9 mouse cellular contexts compared by ENCODE assay signal in the genomic region with DNA sequence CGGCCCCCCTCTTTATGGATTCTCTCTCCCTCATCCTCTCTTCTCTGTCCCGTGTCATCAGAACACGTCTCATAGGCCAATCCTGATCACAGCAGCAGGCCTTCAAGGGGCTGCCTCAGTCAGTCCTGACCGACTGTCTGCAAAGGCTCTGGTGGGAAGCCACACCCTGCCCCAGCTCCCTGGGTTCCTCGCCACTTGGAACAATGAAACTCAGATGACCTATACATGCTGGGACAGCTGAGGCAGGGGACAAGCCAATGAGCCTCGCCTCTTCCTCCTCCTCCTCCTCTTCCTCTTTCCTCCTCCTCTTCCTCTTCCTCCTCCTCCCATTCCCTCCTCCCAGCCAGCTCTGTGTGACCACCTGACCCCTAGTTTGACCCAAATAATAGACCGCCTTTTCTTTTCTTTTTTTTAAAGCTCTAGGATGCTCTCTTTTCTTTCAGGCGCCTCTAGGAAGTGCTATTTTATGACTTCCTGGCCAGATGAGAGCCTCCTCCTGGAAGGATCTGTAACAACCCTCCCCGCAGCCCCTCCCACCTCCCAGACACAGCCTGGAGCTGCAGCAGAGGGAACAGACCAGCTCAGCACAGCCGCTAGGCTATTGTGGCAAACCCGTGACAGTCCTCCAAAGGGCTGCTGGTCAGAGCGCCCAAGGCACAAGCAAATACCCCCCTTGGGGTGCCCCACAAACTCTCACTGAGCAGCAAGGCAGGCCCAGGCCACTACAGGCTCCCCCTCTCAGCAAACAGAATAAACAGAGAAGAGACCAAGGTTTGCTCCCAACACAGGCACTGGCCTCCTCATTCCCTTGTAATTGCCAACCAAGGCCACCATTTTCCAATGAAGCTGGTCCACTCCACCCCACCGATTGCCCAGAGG. TPM values are rescaled to one million over a fixed set of nuclear protein-coding genes. Genes with fewer than 3 reads are reported as not detected.
DNase-seq lines count a peak whose midpoint lies in the region; ATAC-seq lines count a peak whose summit lies in the region.
"Had no signal": no experiment of that assay in that cellular context is flagged by ENCODE, and none has a peak within 500 bp of the region (broad histone marks: within the 10 kb centered on the region; RNA-seq: fewer than 3 reads in every experiment).

No protein-coding gene starts in this region.

- H3K27me3 ChIP-seq in hindbrain, embryonic 13.5 days: no peaks in the 10 kb centered on the region

- DNase-seq in Muller cell, postnatal 12 days (ENCODE audit: inconsistent ontology term): peak; percentile 86
- peak; percentile 86 for DNase-seq in cerebellum, adult 9-10 months
- peak; percentile 78 to 81 for DNase-seq in frontal cortex, postnatal 14 days (ENCODE audit: low spot score in 2 of 2)
- peak; percentile 82 to 88 for DNase-seq in left cerebral cortex, adult 8-10 months (ENCODE audit: low spot score in 2 of 2)
- peak; percentile 88 to 92 for DNase-seq in lung, postnatal 4 days
- peak; percentile 67 for DNase-seq in right cerebral cortex, postnatal 4 days
- DNase-seq in spleen, postnatal 4 days (ENCODE audit: low spot score in 2 of 2): no peak

- peak overlapping the region; percentile 30 for H3K4me3 ChIP-seq in hindbrain, embryonic 13.5 days
- H3K4me3 ChIP-seq: erythroblast, embryonic 14.5 days had no signal

- H3K36me3 ChIP-seq in hindbrain, embryonic 13.5 days: peaks cover 34% of the 10 kb centered on the region

- peak overlapping the region; percentile 98 for H3K27ac ChIP-seq in hindbrain, embryonic 13.5 days

- WGBS in hindbrain, embryonic 13.5 days: 19% methylated on average over 13 of the region's 13 CpGs

- peak overlapping the region; percentile 74 for H3K9ac ChIP-seq in hindbrain, embryonic 13.5 days

- H3K4me1 ChIP-seq in hindbrain, embryonic 13.5 days (replicated peaks): peaks cover 92% of the 10 kb centered on the region

- no peaks in the 10 kb centered on the region for H3K9me3 ChIP-seq in hindbrain, embryonic 13.5 days

- ATAC-seq in hindbrain, embryonic 13.5 days (ENCODE audit: low FRiP score): peak; percentile 76

- H3K4me2 ChIP-seq in hindbrain, embryonic 13.5 days: peak overlapping the region; percentile 74

RNA-seq across cellular contexts. Expression of a gene that starts 24.1 kb away (rescaled TPM):
- polyA plus RNA-seq in hindbrain, embryonic 13.5 days (2015; fragmentation: Nextera tagmentation; extraction: Ambion mirVana): 82.2 and 86.6 TPM in 2 replicates
- total RNA-seq in left cerebral cortex, adult 8-10 months (2022): 100 to 1,000 TPM; 105 to 132 (median 130) TPM

Comparison
In these comparisons a context has a peak if more than half of its experiments do, and no peak if none do; other contexts are left out.
1. DNase-seq: peak in Muller cell, postnatal 12 days (single experiment), cerebellum, adult 9-10 months (single experiment), frontal cortex, postnatal 14 days (2 of 2), left cerebral cortex, adult 8-10 months (2 of 2), lung, postnatal 4 days (2 of 2) and right cerebral cortex, postnatal 4 days (single experiment); none in spleen, postnatal 4 days (0 of 2).